Mouse (Mus musculus) MEL (cell line): Measurements from ENCODE around the gene Ddt. TPM values are rescaled to one million over a fixed set of nuclear protein-coding genes. Genes with fewer than 3 reads are reported as not detected.

Source experiments
- DNase-seq: peaks from one replicate; pipeline ENCODE4 v3.0.0; 2011; ENCODE audit warnings: low read depth, low spot score
- H3K27ac ChIP-seq: 2 replicates; pipeline ENCODE4 v1.5.1; 2012; ENCODE audit warnings: low read depth, mild to moderate bottlenecking, control low read depth, low read length, moderate library complexity; ENCODE audit not compliant: control insufficient read depth
- H3K27me3 ChIP-seq, 2 experiments: fragments of 150-350 bp in 1 of 2; sonication (generic) in 1 of 2; 2 replicates each; pipeline ENCODE4 v1.6.1; 2012; ENCODE audit warnings: low read length in 2 of 2, mild to moderate bottlenecking in 2 of 2, improper control_type of control experiment in 1 of 2, moderate library complexity in 1 of 2; ENCODE audit not compliant: insufficient read depth in 2 of 2, control insufficient read depth in 1 of 2
- H3K36me3 ChIP-seq, 2 experiments: 2 replicates each; pipeline ENCODE4 v1.6.1; 2012 to 2014; ENCODE audit warnings: low read length in 2 of 2, improper control_type of control experiment in 1 of 2, inconsistent platforms in 1 of 2, mild to moderate bottlenecking in 1 of 2; ENCODE audit not compliant: insufficient read depth in 2 of 2, control insufficient read depth in 1 of 2
- H3K4me1 ChIP-seq, 2 experiments: fragments of 150-350 bp in 1 of 2; sonication (generic) in 1 of 2; 2 replicates each; pipeline ENCODE4 v1.6.1; 2012; ENCODE audit warnings: low read length in 2 of 2, improper control_type of control experiment in 1 of 2, mild to moderate bottlenecking in 1 of 2; ENCODE audit not compliant: insufficient read depth in 2 of 2, control insufficient read depth in 1 of 2
- H3K4me3 ChIP-seq, 2 experiments: fragments of 150-350 bp in 1 of 2; sonication (generic) in 1 of 2; 2 replicates each; pipeline ENCODE4 v1.5.1; 2012; ENCODE audit warnings: low read depth in 2 of 2, low read length in 2 of 2, mild to moderate bottlenecking in 2 of 2, moderate library complexity in 2 of 2, control low read depth in 1 of 2, improper control_type of control experiment in 1 of 2; ENCODE audit not compliant: control insufficient read depth in 1 of 2, insufficient read depth in 1 of 2
- H3K79me2 ChIP-seq: 2 replicates; pipeline ENCODE4 v1.6.1; 2012; ENCODE audit warnings: mild to moderate bottlenecking, low read length, moderate library complexity; ENCODE audit not compliant: control insufficient read depth, poor library complexity, insufficient read depth
- H3K9ac ChIP-seq: 2 replicates; pipeline ENCODE4 v1.6.1; 2012; ENCODE audit warnings: low read depth, mild to moderate bottlenecking, control low read depth, low read length, moderate library complexity; ENCODE audit not compliant: control insufficient read depth, poor library complexity, severe bottlenecking
- H3K9me3 ChIP-seq: fragments of 150-350 bp; sonication (generic); replicated peaks from 2 replicates; pipeline ENCODE4 v1.6.1; 2012; ENCODE audit warnings: mild to moderate bottlenecking, low read length, improper control_type of control experiment, moderate library complexity; ENCODE audit not compliant: insufficient read depth
- CHD1 ChIP-seq: IDR thresholded peaks from 2 replicates; pipeline ENCODE4 v1.6.1; 2012; ENCODE audit warnings: low read depth, mild to moderate bottlenecking, inconsistent platforms, low read length, improper control_type of control experiment
- E2F4 ChIP-seq: IDR thresholded peaks from 2 replicates; pipeline ENCODE4 v1.6.1; 2011; ENCODE audit warnings: low read depth, low read length, improper control_type of control experiment, borderline replicate concordance
- ELF1 ChIP-seq: IDR thresholded peaks from 2 replicates; pipeline ENCODE4 v1.6.1; 2014; ENCODE audit warnings: low read depth, mild to moderate bottlenecking, inconsistent platforms, low read length, improper control_type of control experiment, moderate library complexity
- EP300 ChIP-seq, 2 experiments: IDR thresholded peaks; 2 replicates each; pipeline ENCODE4 v1.6.1; 2011; ENCODE audit warnings: improper control_type of control experiment in 2 of 2, low read length in 2 of 2, low read depth in 1 of 2, mild to moderate bottlenecking in 1 of 2
- GATA1 ChIP-seq: IDR thresholded peaks from 2 replicates; pipeline ENCODE4 v1.6.1; 2011; ENCODE audit warnings: low read depth, low read length, improper control_type of control experiment
- HCFC1 ChIP-seq: IDR thresholded peaks from 2 replicates; pipeline ENCODE4 v1.6.1; 2012; ENCODE audit warnings: low read depth, mild to moderate bottlenecking, inconsistent platforms, low read length, improper control_type of control experiment, moderate library complexity
- KAT2A ChIP-seq: conservative IDR thresholded peaks from 2 replicates; pipeline ENCODE4 v1.6.1; 2012; ENCODE audit warnings: low read depth, low read length, improper control_type of control experiment, inconsistent platforms
- MAX ChIP-seq: IDR thresholded peaks from 2 replicates; pipeline ENCODE4 v1.6.1; 2011; ENCODE audit warnings: low read length, improper control_type of control experiment
- MEF2A ChIP-seq: IDR thresholded peaks from 2 replicates; pipeline ENCODE4 v1.6.1; 2014; ENCODE audit warnings: low read depth, mild to moderate bottlenecking, inconsistent platforms, low read length, improper control_type of control experiment; ENCODE audit not compliant: poor library complexity, insufficient replicate concordance, severe bottlenecking; ENCODE audit errors: extremely low read depth
- MXI1 ChIP-seq: IDR thresholded peaks from 2 replicates; pipeline ENCODE4 v1.6.1; 2011; ENCODE audit warnings: mild to moderate bottlenecking, low read depth, low read length, improper control_type of control experiment
- MYB ChIP-seq: IDR thresholded peaks from 2 replicates; pipeline ENCODE4 v1.6.1; 2011; ENCODE audit warnings: mild to moderate bottlenecking, low read depth, low read length, improper control_type of control experiment
- MYC ChIP-seq: IDR thresholded peaks from 2 replicates; pipeline ENCODE4 v1.6.1; 2011; ENCODE audit warnings: low read depth, mild to moderate bottlenecking, low read length, improper control_type of control experiment, moderate library complexity
- NELFE ChIP-seq: IDR thresholded peaks from 2 replicates; pipeline ENCODE4 v1.6.1; 2011; ENCODE audit warnings: low read depth, low read length, improper control_type of control experiment
- NRF1 ChIP-seq: IDR thresholded peaks from 2 replicates; pipeline ENCODE4 v1.6.1; 2014; ENCODE audit warnings: low read depth, mild to moderate bottlenecking, inconsistent platforms, low read length, improper control_type of control experiment, moderate library complexity; ENCODE audit not compliant: poor library complexity, insufficient read depth, severe bottlenecking
- POLR2AphosphoS2 ChIP-seq: IDR thresholded peaks from 2 replicates; pipeline ENCODE4 v1.6.1; 2011; ENCODE audit warnings: low read length, improper control_type of control experiment
- RAD21 ChIP-seq: IDR thresholded peaks from 2 replicates; pipeline ENCODE4 v1.6.1; 2011; ENCODE audit warnings: mild to moderate bottlenecking, low read depth, low read length, improper control_type of control experiment
- RCOR1 ChIP-seq: IDR thresholded peaks from 2 replicates; pipeline ENCODE4 v1.6.1; 2012; ENCODE audit warnings: low read depth, mild to moderate bottlenecking, inconsistent platforms, low read length, improper control_type of control experiment
- SIN3A ChIP-seq: IDR thresholded peaks from 2 replicates; pipeline ENCODE4 v1.6.1; 2012; ENCODE audit warnings: low read length, improper control_type of control experiment, inconsistent platforms
- SMC3 ChIP-seq: IDR thresholded peaks from 2 replicates; pipeline ENCODE4 v1.6.1; 2011; ENCODE audit warnings: low read depth, low read length, improper control_type of control experiment
- TAL1 ChIP-seq: IDR thresholded peaks from 2 replicates; pipeline ENCODE4 v1.6.1; 2012; ENCODE audit warnings: mild to moderate bottlenecking, inconsistent platforms, low read length, moderate library complexity, mixed read lengths
- TBP ChIP-seq: IDR thresholded peaks from 2 replicates; pipeline ENCODE4 v1.8.0; 2011; ENCODE audit warnings: low read depth, low read length, improper control_type of control experiment
- TCF12 ChIP-seq: IDR thresholded peaks from 2 replicates; pipeline ENCODE4 v1.6.1; 2014; ENCODE audit warnings: low read depth, mild to moderate bottlenecking, inconsistent platforms, low read length, improper control_type of control experiment, moderate library complexity
- UBTF ChIP-seq: IDR thresholded peaks from 2 replicates; pipeline ENCODE4 v1.6.1; 2012; ENCODE audit warnings: low read depth, mild to moderate bottlenecking, inconsistent platforms, low read length, improper control_type of control experiment, moderate library complexity, borderline replicate concordance; ENCODE audit not compliant: insufficient read depth
- USF1 ChIP-seq: IDR thresholded peaks from 2 replicates; pipeline ENCODE4 v1.6.1; 2014; ENCODE audit warnings: low read depth, mild to moderate bottlenecking, inconsistent platforms, low read length, improper control_type of control experiment, moderate library complexity
- USF2 ChIP-seq, 2 experiments: IDR thresholded peaks; 2 replicates each; pipeline ENCODE4 v1.6.1; 2011 to 2012; ENCODE audit warnings: improper control_type of control experiment in 2 of 2, low read length in 2 of 2, borderline replicate concordance in 1 of 2, inconsistent platforms in 1 of 2, low read depth in 1 of 2, mild to moderate bottlenecking in 1 of 2; ENCODE audit not compliant: insufficient read depth in 1 of 2
- ZKSCAN1 ChIP-seq: IDR thresholded peaks from 2 replicates; pipeline ENCODE4 v1.6.1; 2012; ENCODE audit warnings: low read depth, mild to moderate bottlenecking, inconsistent platforms, low read length, improper control_type of control experiment, moderate library complexity
- ZMIZ1 ChIP-seq: IDR thresholded peaks from 2 replicates; pipeline ENCODE4 v1.6.1; 2012; ENCODE audit warnings: low read depth, mild to moderate bottlenecking, inconsistent platforms, low read length, improper control_type of control experiment, moderate library complexity
- ZNF384 ChIP-seq: IDR thresholded peaks from 2 replicates; pipeline ENCODE4 v1.6.1; 2012; ENCODE audit warnings: low read depth, mild to moderate bottlenecking, inconsistent platforms, low read length, improper control_type of control experiment
- polyA plus RNA-seq, 2 experiments: library from polyadenylated mRNA; stranded (reverse) in 1 of 2; unstranded in 1 of 2; fragments of >175 nt in 1 of 2; fragments of >200 nt in 1 of 2; gene quantifications; 2 replicates each; pipeline versions ENCODE4 v1.2.1 to v1.2.4; 2012; ENCODE audit warnings: low replicate concordance in 2 of 2, low read depth in 1 of 2; ENCODE audit not compliant: insufficient read length in 2 of 2, insufficient read depth in 1 of 2, missing spikeins in 1 of 2
- total RNA-seq: library from RNA; depleted of rRNA; stranded (reverse); fragments of 300-350 nt; gene quantifications from 2 replicates; pipeline ENCODE4 v1.2.3, GENCODE M21; 2012

Gene Ddt
- total and polyA plus RNA-seq, 3 experiments = 45.1 to 63.4 TPM; not detected in 1

DNA sequence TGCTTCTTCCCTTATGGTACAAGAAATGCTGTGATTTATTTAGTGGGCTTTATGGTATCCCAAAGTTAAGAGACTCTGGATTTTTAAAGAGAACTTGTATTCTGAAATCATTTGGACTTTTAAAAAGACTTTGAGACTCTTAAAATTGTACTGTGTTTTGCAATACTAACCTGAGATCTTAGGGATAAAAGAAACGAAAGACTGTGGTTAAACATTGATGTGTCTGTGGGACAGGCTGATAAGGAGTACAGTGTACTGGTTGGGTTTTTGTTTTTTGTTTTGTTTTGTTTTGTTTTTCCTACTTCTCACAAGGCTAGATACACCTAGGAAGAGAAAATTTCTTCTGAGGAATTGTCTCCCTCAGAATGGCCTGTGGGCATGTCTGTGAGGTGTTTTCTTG, 12.2 kb upstream of the Ddt start:
- Histone ChIP-seq H3K9me3 (no peaks in the 10 kb centered on the region), H3K79me2 (no peaks in the 10 kb centered on the region; the same call in 1 of the 2 replicates), H3K27me3 (peaks cover 3% of the 10 kb centered on the region in 2 experiments; a peak in 3 of 4 replicates), H3K27ac (no peak overlapping the region), H3K36me3 (peaks cover 0 to 5% of the 10 kb centered on the region in 2 experiments; a peak in 1 of 4 replicates), H3K4me1 (peaks cover 0 to 9% of the 10 kb centered on the region in 2 experiments; a peak in 2 of 4 replicates), H3K4me3 (no peak overlapping the region), H3K9ac (no peak overlapping the region)
- DNase-seq = no peak
- no peak for TF ChIP-seq MAX
- no peak for TF ChIP-seq MYB
- TF ChIP-seq NRF1 = no peak
- TF ChIP-seq NELFE = no peak
- TF ChIP-seq UBTF = no peak
- no peak for TF ChIP-seq ZMIZ1
- TF ChIP-seq ZKSCAN1 = no peak
- no peak for TF ChIP-seq GATA1
- no peak for TF ChIP-seq SMC3
- no peak for TF ChIP-seq CHD1
- no peak for TF ChIP-seq USF1
- no peak for TF ChIP-seq TCF12
- TF ChIP-seq USF2 (IDR thresholded peaks at IDR 0.05; ENCODE audit: borderline replicate concordance in 1 of 2, insufficient read depth in 1 of 2, low read depth in 1 of 2, low read length in 2 of 2) = no peak
- no peak for TF ChIP-seq E2F4
- no peak for TF ChIP-seq ZNF384
- no peak for TF ChIP-seq HCFC1
- no peak for TF ChIP-seq POLR2AphosphoS2

DNA sequence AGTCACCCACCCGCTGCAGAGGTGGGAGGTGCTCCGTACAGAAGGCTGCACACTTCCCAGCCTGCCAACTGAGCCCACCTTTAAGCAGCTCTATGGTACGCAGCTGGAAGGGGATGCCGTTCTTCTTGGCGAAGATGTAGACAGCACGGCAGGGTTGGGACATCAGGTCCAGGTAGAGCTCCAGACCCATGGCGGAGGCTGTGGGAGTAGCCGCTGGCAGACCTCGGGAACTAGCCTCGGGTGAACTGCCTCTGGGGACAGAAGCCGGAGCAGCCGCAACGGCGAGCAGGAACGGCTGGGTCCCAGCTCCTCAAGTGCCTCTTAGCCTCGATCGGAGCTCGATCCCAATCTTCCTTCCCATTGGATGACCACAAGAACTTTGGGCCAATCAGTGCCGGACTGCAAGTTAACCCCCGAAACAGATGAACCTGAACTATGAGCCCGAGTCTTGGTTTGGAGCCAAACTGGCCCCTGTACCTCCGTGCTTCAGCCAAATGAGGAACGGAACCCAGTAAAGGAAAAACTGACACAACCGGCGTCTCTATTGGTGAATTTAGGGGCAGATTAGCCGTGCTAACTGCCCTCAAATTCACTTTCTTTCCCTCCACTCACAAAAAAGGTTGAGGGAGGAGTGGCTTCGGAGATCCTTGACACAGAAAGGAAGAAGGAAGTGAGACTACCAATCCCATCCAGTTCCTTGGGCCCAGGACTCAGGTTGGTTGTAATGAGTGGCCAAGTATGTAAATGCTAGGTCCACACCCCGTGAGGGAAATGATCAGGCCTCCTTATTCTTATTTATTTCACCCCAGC, 7.8 kb upstream of the Ddt start, which contains the start of the genes Gm20441 and Gstt3:
Gene Gm20441, minus strand, starts transcription at position 186 of the 810 bp plus-strand sequence.
Gene Gstt3, minus strand, starts transcription at position 646 of the 810 bp plus-strand sequence.
- H3K27ac ChIP-seq = peak within 1 kb of the TSS; percentile 82
- peak; percentile 90 for DNase-seq
- no peaks in the 10 kb centered on the region for H3K27me3 ChIP-seq
- H3K9me3 ChIP-seq = no peaks in the 10 kb centered on the region
- no peaks in the 10 kb centered on the region; the same call in 1 of the 2 replicates for H3K79me2 ChIP-seq
- H3K9ac ChIP-seq = peak within 1 kb of the TSS; percentile 69
- peaks cover 0 to 13% of the 10 kb centered on the region in 2 experiments; a peak in 2 of 4 replicates for H3K4me1 ChIP-seq
- H3K36me3 ChIP-seq = peaks cover 0 to 7% of the 10 kb centered on the region in 2 experiments; a peak in 1 of 4 replicates
- peak within 1 kb of the TSS; percentile 62 to 71 for H3K4me3 ChIP-seq
- TF ChIP-seq MYC = 0 out of 2 replicates have a peak, but pooled peaks have one; percentile 27
- TF ChIP-seq RAD21 = no peak
- TF ChIP-seq TAL1 = no peak
- no peak for TF ChIP-seq KAT2A
- TF ChIP-seq MEF2A = no peak
- no peak for TF ChIP-seq ZMIZ1
- TF ChIP-seq CHD1 = no peak
- peak; percentile 74 for TF ChIP-seq TBP
- peak; percentile 54 for TF ChIP-seq RCOR1
- TF ChIP-seq SMC3 = no peak
- TF ChIP-seq TCF12 = 0 out of 2 replicates have a peak, but pooled peaks have one; percentile 20
- no peak for TF ChIP-seq E2F4
- peak; percentile 72 for TF ChIP-seq HCFC1
- TF ChIP-seq MXI1 = peak; percentile 52; the same call in 1 of the 2 replicates
- TF ChIP-seq SIN3A = peak; percentile 68
- peak in 1 of 2 experiments; percentile 25; a peak in 1 of 4 replicates for TF ChIP-seq EP300 (IDR thresholded peaks at IDR 0.05; ENCODE audit: low read depth in 1 of 2, low read length in 2 of 2)
- TF ChIP-seq ELF1 = peak; percentile 90
- peak; percentile 58; the same call in 1 of the 2 replicates for TF ChIP-seq MAX
